Mouse (Mus musculus) liver, embryonic 16.5 days (tissue): ENCODE data around the gene Tle3. TPM values are rescaled to one million over a fixed set of nuclear protein-coding genes. Genes with fewer than 3 reads are reported as not detected.

Experiments
- ATAC-seq: fragments of 200-750 bp; cut with Nextera tagmentation; 2 replicates; pipeline ENCODE4 v1.8.0; 2017; ENCODE audit warnings: low read depth, mild to moderate bottlenecking, moderate number of reproducible peaks, moderate library complexity
- H3K27ac ChIP-seq: fragments of 300-500 bp; sonication (generic); 2 replicates; pipeline ENCODE4 v1.5.1; 2014; ENCODE audit warnings: mild to moderate bottlenecking, low read length
- H3K27me3 ChIP-seq: fragments of 300-500 bp; sonication (generic); 2 replicates; pipeline ENCODE4 v1.6.1; 2014; ENCODE audit warnings: low read depth, low read length, mixed read lengths; ENCODE audit not compliant: control insufficient read depth, insufficient read depth
- H3K36me3 ChIP-seq: fragments of 300-500 bp; sonication (generic); 2 replicates; pipeline ENCODE4 v1.6.1; 2014; ENCODE audit warnings: mild to moderate bottlenecking; ENCODE audit not compliant: control insufficient read depth, insufficient read depth
- H3K4me1 ChIP-seq: fragments of 300-500 bp; sonication (generic); 2 replicates; pipeline ENCODE4 v1.6.1; 2014; ENCODE audit warnings: low read depth, low read length, mixed read lengths; ENCODE audit not compliant: control insufficient read depth
- H3K4me2 ChIP-seq: fragments of 300-500 bp; sonication (generic); 2 replicates; pipeline ENCODE4 v1.6.1; 2014; ENCODE audit warnings: low read depth, low read length, mixed read lengths
- H3K4me3 ChIP-seq: fragments of 300-500 bp; sonication (generic); 2 replicates; pipeline ENCODE4 v1.5.1; 2014; ENCODE audit warnings: low read depth, mild to moderate bottlenecking, low read length
- H3K9ac ChIP-seq: fragments of 300-500 bp; sonication (generic); 2 replicates; pipeline ENCODE4 v1.6.1; 2014; ENCODE audit warnings: low read depth, low read length
- H3K9me3 ChIP-seq: fragments of 300-500 bp; sonication (generic); replicated peaks from 2 replicates; pipeline ENCODE4 v1.6.1; 2016; ENCODE audit warnings: low read length; ENCODE audit not compliant: control insufficient read depth
- WGBS: fragments of 180-500 bp; shearing (Covaris S2); extraction: QIAGEN DNeasy Blood & Tissue Kit; methylation state at CpG from one replicate; pipeline ENCODE4 v1.1.7; 2014; ENCODE audit not compliant: insufficient replicate concordance; 5-methylcytosine and 5-hydroxymethylcytosine counted together
- polyA plus RNA-seq: library from polyadenylated mRNA; unstranded; fragments of >200 nt; fragmentation: Nextera tagmentation; extraction: Ambion mirVana; gene quantifications from 2 replicates; pipeline ENCODE4 v1.2.1, GENCODE M21; 2015

The Tle3 gene
- polyA plus RNA-seq, result 3.0 and 3.6 TPM in 2 replicates

DNA sequence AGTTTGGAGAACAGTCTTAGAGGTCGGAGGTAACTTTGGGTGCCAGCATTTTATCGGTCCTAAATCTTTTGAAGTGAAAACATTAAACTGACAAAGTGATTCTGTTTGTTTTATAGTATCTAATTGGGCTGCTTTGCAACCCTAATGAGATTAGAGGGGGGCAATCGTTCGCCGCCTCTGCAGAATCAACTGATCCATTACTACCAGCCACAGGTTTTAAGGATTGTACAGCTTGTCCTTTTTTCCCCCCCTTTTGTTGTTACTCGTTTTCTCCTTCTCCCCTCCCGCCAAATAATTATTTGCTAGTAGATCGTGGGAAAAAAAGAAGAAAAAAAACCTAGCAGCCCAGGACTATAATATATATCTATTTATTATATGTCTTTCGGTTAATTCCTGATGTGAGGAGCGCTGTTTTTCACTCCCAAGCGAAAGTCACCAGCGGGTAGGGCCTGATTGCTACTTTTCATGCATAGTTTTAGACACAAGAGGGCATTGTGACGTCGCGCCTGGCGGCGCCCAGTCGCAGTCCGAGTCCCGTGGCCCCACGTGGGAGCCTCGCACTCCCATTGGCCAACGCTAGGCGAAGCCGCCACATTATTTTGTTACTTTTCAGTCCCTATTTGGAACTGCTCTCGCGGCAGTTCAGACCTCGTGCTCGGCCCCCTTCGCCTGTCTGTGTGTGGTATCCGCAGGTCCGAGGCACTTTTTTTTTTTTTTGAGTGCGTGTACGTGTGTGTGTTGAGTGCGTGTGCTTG is at the start of gene Tle3:
Gene Tle3, plus strand, starts transcription at position 612 of the 755 bp plus-strand sequence.
- Histone ChIP-seq H3K4me1 (peaks cover 58% of the 10 kb centered on the region), H3K4me3 (peak within 1 kb of the TSS; percentile 72), H3K9me3 (no peaks in the 10 kb centered on the region), H3K27me3 (peaks cover 54% of the 10 kb centered on the region), H3K4me2 (peak within 1 kb of the TSS; percentile 95), H3K9ac (peak within 1 kb of the TSS; percentile 76), H3K27ac (peak within 1 kb of the TSS; percentile 71), H3K36me3 (no peaks in the 10 kb centered on the region)
- WGBS, result under 1% methylated on average over 35 of the region's 35 CpGs
- ATAC-seq, result peak; percentile 73

- peaks cover 6% of the 10 kb centered on the region for H3K27me3 ChIP-seq
- peak; percentile 48 for ATAC-seq
- no peak overlapping the region for H3K4me2 ChIP-seq
- no peak overlapping the region for H3K4me3 ChIP-seq
- no peaks in the 10 kb centered on the region for H3K36me3 ChIP-seq
- 62% methylated on average over 5 of the region's 5 CpGs for WGBS
- H3K9ac ChIP-seq, result no peak overlapping the region
- no peaks in the 10 kb centered on the region for H3K9me3 ChIP-seq
- peaks cover 14% of the 10 kb centered on the region for H3K4me1 ChIP-seq
- no peak overlapping the region for H3K27ac ChIP-seq
Observed at GRCm38 (mm10) chr9:61323221-61323620, 48.9 kb upstream of the Tle3 start.

- Histone ChIP-seq H3K4me2 (no peak overlapping the region), H3K4me3 (no peak overlapping the region), H3K4me1 (peaks cover 14% of the 10 kb centered on the region), H3K27ac (no peak overlapping the region), H3K9me3 (no peaks in the 10 kb centered on the region), H3K36me3 (no peaks in the 10 kb centered on the region), H3K27me3 (peaks cover 6% of the 10 kb centered on the region), H3K9ac (no peak overlapping the region)
- 55% methylated on average over 3 of the region's 3 CpGs for WGBS
- no peak for ATAC-seq
Observed at GRCm38 (mm10) chr9:61323879-61324278, 48.3 kb upstream of the Tle3 start.

DNA sequence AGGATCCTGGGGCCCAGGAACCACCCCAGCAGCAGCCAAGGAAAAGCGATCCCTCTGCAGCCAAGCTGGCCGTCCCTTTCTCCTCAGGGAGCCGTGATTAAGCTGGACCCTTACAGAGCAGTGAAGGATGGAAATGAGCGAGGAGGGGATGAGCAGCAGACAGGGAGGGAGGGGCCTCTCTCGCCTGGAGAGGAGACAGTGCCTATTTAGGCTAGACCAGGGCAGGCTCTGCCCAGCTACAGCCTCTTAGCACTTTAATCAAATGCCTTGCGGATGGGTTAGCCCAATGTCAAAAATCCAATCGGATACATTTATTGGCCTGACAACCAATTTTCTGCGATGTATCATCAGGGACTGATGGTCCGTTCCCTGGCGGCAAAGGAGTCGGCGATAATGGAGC is 47.8 kb upstream of the Tle3 start:
- Histone ChIP-seq H3K4me1 (peaks cover 14% of the 10 kb centered on the region), H3K4me2 (no peak overlapping the region), H3K27ac (no peak overlapping the region), H3K4me3 (no peak overlapping the region), H3K27me3 (peaks cover 6% of the 10 kb centered on the region), H3K9me3 (no peaks in the 10 kb centered on the region), H3K9ac (no peak overlapping the region), H3K36me3 (no peaks in the 10 kb centered on the region)
- 41% methylated on average over 12 of the region's 12 CpGs for WGBS
- ATAC-seq, result no peak

GRCm38 (mm10) chr9:61325012-61325411 is 47.2 kb upstream of the Tle3 start:
- Histone ChIP-seq H3K4me3 (no peak overlapping the region), H3K4me1 (peaks cover 14% of the 10 kb centered on the region), H3K36me3 (no peaks in the 10 kb centered on the region), H3K4me2 (no peak overlapping the region), H3K9ac (no peak overlapping the region), H3K27ac (no peak overlapping the region), H3K27me3 (peaks cover 6% of the 10 kb centered on the region), H3K9me3 (no peaks in the 10 kb centered on the region)
- WGBS, result 36% methylated on average over 2 of the region's 2 CpGs
- no peak for ATAC-seq

DNA sequence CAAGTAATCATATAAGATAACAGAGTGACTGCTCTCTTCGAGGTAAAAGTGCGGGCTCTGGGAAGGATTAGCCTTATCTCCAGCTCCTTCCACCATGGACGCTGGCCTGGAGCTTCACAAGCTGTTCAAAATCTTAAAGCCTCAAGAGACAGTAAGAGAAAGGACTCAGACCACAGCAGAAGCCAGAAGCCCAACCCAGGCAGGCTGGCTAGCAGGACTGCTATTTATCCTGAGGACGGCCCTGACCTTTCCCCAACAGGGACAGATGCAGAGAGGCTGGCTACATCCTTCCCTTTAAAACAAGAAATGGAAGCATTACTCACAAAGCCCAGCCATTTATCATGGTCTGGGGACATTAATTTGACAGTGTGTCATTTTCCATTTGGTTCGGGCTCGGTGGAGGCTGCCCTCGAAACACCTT is 46.2 kb upstream of the Tle3 start:
- Histone ChIP-seq H3K4me2 (no peak overlapping the region), H3K27ac (no peak overlapping the region), H3K4me1 (peaks cover 14% of the 10 kb centered on the region), H3K4me3 (no peak overlapping the region), H3K27me3 (peaks cover 2% of the 10 kb centered on the region), H3K36me3 (no peaks in the 10 kb centered on the region), H3K9ac (no peak overlapping the region), H3K9me3 (no peaks in the 10 kb centered on the region)
- 23% methylated on average over 7 of the region's 7 CpGs for WGBS
- no peak for ATAC-seq

DNA sequence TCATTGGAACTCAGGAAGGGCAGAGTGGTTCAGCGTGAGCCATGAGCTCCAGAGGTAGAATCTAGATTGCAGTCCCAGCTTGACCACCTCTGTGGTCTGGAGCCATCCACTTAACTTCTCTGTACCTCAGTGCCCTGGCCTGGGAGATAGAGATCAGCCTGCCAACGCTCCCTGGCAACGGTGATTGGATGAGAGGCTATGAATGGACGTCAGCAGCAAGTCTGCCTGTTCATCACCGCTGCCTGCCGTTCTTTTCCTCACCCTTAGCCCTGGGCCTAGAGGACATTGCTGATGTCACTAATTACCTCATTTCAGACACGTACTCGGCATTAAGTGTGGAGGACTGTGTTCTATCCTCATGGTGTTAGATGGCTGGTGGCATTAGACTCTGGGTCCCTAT is 45.2 kb upstream of the Tle3 start:
- no peak overlapping the region for H3K9ac ChIP-seq
- ATAC-seq, result no peak
- no peak overlapping the region for H3K27ac ChIP-seq
- H3K36me3 ChIP-seq, result no peaks in the 10 kb centered on the region
- peaks cover under 1% of the 10 kb centered on the region for H3K27me3 ChIP-seq
- H3K4me2 ChIP-seq, result no peak overlapping the region
- no peak overlapping the region for H3K4me3 ChIP-seq
- H3K9me3 ChIP-seq, result no peaks in the 10 kb centered on the region
- WGBS, result 71% methylated on average over 8 of the region's 8 CpGs
- H3K4me1 ChIP-seq, result peaks cover 9% of the 10 kb centered on the region

DNA sequence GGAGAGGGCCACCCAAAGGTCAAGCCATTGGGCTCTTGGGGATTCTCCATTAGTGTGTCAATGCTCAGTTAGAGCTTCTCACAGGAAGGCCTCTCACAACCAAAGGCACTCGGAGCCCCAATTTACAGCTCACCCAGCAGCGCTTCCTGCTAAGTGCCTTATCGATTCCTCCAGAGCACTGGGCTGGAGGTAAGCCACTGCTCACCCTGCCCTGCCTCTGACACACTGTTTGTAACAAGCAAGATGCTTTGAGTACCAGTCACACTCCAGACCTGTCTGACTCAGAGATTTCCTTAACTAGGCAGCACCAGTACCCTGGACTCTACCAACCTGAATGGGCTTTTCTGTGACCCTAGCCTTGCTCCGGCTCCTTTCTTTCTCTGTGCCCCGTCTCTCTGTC is 44.0 kb upstream of the Tle3 start:
- no peak for ATAC-seq
- WGBS, result 43% methylated on average over 5 of the region's 5 CpGs
- Histone ChIP-seq H3K4me3 (no peak overlapping the region), H3K27ac (no peak overlapping the region), H3K27me3 (peaks cover under 1% of the 10 kb centered on the region; the same call in 1 of the 2 replicates), H3K9me3 (no peaks in the 10 kb centered on the region), H3K4me1 (peaks cover 3% of the 10 kb centered on the region), H3K36me3 (no peaks in the 10 kb centered on the region), H3K4me2 (no peak overlapping the region), H3K9ac (no peak overlapping the region)

DNA sequence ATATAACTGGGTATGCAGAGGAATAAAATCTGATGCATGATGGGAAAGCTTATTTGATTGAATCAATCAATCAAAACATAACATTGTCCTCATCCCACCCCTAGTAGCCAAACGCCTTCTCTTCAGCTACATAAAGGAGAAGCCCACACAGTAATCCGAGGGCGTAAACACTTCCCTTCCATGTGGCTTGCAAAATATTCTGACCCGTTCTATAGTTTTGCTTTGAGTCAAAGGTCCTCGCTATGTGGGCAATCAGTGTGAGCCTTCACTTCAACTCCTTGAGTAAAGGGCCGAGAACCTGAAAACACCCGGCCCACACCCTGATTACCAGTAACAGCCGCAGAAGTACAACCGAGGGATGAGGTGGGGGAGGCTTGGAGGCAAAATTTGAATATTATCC is 41.4 kb upstream of the Tle3 start:
- no peaks in the 10 kb centered on the region; the same call in 1 of the 2 replicates for H3K4me1 ChIP-seq

More for the DNA sequence above, 41.4 kb upstream of the Tle3 start:
- ATAC-seq, result no peak
- Histone ChIP-seq H3K27me3 (0 out of 2 replicates have a peak, but pooled peaks cover 4% of the 10 kb centered on the region), H3K36me3 (no peaks in the 10 kb centered on the region), H3K9ac (no peak overlapping the region), H3K4me2 (no peak overlapping the region), H3K27ac (no peak overlapping the region), H3K4me3 (no peak overlapping the region), H3K9me3 (no peaks in the 10 kb centered on the region)
- WGBS, result 63% methylated on average over 9 of the region's 9 CpGs
